Mouse (Mus musculus): ENCODE data around the gene Rsph3a.

Gene Rsph3a

DNA sequence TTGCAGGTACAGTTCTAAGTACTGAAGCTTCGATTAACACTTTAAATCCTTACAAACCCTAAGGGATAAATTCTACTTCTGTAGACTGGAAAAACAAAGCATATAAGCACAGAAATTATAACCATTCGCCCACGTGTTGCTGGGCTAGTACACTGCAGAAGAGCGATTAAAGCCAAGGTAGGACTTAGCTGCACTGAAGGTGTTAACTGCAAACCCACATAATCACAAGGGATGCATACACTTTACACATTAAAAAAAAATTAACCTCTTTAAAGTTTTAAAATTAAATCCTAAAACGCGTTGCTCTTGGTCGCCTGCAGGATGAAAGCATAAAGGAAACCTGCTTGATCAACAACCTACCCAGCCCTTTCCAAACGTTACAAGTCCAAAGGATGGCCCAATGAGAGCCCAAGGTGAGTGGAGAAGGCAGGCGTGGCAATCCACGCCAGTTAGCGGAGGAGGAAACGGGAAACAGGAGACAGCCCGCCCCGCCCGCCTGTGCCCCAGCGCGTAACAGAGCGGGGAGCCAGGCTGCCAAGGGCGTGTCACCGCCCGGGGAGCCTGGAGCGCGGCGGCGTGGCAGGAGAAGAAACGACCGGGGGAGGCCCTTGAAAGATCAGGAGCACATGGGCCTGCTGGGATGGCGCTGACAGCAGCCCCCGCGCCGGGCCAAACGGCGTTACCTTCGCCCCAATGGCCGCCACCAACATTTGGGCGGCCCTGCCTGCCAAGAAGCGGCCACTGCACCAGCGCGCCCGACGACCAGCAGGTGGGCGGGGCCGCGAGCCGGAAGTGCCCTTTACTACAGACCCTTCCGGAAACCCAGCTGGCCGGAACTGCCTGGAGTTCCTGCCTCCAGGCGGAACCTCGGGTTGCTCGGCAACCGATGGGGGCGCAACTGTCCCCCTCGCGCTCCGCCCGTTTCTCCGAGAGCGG lies at the start of gene Rsph3a:
Rsph3a (plus strand) TSS at position 498 of the 936 bp plus-strand sequence.
- peak; percentile 75 for DNase-seq (ENCODE audit: low spot score)

DNA sequence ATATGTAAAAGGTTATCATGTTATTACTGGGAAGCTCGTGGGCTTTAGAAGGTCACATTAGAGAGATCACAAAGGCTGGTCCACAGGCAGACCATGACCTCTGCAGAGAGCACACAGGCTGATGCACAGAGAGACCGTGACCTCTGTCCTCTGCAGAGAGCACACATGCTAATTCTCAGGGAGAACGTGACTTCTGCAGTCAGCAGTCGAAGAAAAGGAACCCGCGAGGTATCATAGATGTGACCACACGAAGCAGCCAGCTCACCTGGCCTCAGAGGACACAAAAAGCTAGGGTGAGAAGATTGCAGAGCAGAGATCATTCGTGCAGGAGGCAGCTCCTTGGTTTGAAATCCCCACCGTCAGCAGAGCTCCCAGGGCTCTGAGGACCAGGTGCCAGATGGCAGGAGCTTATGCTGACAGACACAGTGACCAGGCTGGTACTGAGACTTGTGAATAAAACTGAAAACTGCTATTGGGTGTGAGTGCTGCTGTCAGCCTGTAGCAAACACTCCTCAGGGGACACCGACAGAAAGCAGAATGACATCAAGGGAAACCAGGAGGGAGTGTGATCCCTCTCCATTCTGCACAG lies 49.3 kb upstream of the Rsph3a start:
- DNase-seq (ENCODE audit: low spot score), result no peak

DNA sequence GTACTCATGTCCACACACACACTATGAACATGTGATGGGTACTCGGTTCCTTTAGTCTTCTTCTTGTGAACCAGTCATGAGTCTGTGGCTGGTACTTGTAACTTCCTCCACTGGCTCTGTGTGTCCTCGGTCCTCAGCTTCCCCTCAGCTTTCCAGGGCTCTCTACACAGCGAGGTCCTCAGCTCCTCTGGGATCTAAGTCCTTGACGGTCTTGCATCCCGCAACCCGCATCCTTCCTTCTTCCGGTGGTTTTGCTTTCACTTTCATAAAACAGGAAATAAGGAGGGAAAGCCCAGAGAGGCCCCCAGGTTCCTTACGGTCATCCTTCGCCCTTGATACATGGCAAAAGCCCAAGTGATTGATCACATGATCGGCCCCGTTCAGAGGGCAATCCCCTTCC lies 48.3 kb upstream of the Rsph3a start:
- no peak for DNase-seq (ENCODE audit: low spot score)

DNA sequence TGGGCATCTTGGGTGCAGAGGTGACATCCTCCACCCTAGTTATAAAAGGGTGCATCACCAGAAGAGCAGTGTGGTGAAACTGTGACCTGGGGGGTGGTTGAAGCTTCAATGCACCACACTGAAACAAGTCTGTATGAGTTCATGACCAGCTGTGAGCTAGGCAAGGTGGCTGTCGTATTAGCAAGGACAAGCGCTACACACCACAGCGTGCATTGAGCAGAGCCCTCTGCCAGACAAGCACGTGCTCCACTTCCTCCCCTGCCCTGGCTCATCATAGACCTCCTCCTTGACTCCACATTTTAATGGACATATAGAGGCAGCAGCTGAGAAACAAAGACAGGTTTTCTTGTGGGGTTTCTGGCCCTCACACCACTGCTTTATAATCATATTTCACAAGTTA lies 47.7 kb upstream of the Rsph3a start:
- DNase-seq (ENCODE audit: low spot score), result no peak

DNA sequence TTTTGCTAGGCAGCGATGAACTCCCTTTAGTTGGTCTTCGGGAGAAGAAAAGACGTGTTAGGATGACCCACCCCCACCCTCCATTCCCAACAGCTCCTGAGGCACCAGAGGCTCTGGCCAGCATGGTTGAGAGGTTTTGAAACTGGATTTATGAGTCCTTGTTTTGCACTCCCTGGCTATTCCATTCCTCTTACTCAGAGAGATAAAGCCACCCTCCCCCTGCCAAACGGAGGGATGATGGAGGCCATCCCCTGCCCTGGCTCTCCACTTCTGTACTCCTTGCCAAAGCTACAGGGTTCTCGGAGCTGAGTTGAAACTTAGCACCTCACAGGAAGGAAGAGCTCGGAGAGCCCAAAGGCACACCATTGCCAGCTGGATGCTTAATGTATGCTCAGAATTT lies 46.2 kb upstream of the Rsph3a start:
- peak; percentile 39 for DNase-seq (ENCODE audit: low spot score)

DNA sequence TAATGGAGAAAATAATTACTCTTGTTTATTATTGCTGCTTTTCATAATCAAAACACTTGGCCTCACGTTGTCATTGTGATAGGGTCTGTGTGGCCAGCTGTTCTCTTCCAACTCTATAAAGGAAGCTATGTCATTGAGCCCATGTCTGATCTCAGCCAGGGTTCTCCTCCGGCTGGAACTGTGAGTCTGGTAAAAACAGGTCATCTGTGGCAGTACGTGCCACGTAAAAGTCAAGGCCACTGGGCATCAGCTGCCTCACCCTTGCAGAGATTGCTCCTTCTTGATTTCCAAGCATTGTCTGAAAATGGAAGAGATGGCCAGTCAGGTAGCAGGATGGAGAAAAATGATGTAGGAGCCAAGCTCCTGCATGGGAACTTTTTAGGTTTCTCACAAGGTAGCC lies 45.5 kb upstream of the Rsph3a start:
- no peak for DNase-seq (ENCODE audit: low spot score)

DNA sequence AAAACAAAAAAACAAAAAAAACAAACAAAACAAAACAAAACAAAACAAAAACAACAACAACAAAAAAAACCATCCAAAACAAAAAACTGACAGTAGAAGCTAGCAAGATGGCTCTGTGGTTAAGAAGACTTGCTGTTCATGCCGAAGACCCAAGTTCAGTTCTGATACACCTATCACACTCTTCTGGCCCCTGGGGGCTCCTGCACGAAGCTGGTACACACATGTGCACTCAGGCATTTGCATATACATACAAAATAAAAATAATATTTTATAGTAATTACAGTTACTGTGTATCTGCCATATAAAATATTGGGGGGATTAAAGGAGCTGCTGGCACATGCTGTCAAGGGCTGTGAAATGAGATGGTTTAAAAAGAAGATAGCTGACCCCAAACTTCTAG lies 43.9 kb upstream of the Rsph3a start:
- no peak for DNase-seq (ENCODE audit: low spot score)

DNA sequence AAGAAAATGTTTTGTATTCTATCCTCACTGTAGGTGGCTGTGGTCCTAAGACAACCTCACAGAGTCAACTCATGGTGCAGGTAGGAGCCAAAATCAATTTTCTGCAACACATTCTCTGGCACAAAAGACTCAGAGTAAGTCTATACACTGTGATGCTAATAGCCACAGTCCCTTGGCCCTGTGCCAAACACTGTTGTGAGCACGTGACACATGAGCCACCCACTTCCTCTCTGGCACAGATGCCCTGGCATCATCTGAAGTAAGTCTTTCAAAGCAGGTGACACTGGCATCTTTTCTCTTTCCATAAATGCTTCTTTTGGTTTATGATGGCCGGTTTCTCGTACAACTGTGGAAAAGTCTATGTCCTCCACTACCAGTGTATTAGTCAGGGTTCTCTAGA lies 43.1 kb upstream of the Rsph3a start:
- no peak for DNase-seq (ENCODE audit: low spot score)

DNA sequence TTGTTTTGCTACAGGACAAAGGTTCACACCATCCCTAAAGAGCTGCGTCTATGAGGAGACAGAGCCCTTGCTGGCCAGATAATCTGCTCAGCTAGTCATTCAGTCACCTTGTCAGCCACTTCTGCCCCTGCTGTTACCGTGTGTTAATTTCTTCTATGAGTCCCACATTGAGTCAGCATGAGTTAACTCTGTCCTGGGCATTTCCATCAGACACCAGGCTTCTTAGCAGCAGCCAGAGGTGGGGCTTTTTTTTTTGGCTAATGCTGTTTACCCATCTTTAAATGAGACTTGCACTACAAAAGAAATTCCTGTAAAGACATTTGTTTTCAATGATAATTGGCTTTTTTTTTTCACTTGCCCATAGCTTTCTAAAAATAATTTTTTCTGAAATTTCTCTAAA lies 40.4 kb upstream of the Rsph3a start:
- no peak for DNase-seq (ENCODE audit: low spot score)

DNA sequence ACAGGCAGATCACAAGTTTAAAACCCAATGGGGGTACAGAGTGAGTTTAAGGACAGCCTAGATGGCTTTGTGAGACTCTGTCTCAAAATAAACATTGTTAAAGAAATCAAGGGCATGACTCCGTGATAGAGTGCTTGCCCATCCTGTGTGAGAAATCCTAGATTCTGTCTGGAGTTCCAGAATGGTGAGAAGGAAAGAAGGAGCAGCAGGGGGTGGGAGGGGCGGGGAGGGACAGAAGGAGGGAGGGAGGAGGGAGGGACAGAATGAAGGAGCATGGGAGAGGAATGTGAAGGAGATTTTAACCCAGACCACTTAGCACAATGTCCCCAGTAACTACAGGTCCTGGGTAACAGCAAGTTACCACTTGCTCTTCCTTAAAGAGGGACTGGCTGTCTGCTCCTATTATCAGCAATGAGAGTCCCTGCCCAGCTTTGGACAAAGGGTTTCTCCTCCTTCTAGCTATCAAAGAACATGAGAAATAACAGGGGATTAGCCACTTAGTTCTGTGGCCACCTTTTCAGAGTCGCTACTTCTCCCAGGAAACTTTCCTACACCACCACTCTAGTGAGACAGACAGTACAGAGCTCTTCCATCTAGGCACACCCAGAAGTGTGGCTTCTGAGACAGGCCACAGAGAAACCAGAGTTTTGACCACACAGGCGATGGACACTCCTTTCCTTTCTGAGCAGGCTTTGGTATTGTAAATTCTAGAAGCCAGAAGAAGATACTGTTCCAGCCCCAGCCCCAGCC lies 39.3 kb upstream of the Rsph3a start:
- no peak for DNase-seq (ENCODE audit: low spot score)

DNA sequence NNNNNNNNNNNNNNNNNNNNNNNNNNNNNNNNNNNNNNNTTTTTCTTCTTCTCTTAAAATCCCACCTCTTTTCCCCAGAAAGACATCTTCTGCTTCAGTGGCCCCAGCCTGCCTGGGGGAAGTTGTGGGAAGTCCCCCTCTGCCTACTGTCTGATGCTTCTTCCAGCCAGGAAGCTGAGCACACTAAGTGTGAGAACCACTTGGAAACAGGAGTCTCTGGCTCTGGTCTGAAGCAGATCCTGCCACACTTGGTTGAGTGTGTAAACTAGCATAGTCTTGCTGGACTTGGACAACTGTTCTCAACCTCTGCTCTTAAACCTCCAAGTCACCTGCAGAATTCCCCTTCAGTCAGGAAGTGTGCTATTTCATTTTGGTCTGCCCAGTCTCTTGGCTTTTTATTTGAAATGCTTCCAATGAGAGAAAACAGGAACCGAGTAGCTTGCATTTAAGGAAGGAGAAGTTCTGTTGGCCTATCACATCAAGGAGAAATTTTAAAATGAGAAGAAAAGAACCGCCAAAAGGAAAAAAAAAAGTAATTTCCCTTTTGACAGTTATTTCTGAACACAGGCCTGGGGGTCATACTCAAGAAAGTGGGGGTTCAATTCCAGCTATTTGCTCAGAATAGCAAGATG lies 30.7 kb upstream of the Rsph3a start:
- DNase-seq (ENCODE audit: low spot score), result no peak

DNA sequence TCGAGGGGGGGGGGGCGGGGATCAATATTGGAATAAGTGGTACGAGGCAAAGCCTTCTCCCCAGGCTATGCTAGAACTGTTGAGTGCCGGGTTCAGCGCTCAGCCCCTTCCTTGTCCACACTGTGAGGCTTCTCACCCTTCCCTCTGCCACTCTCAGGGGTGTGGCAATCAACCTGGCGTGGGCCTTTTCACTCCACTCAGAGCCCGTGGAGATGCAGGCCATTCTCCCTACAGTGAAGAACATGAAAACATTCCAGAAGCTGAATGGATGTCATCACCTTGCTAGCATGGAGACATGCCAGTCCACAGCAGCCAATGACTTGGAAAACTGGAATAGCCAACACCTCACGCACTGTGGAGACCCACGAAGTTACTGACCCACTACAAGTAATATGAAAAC lies 29.6 kb upstream of the Rsph3a start:
- no peak for DNase-seq (ENCODE audit: low spot score)

DNA sequence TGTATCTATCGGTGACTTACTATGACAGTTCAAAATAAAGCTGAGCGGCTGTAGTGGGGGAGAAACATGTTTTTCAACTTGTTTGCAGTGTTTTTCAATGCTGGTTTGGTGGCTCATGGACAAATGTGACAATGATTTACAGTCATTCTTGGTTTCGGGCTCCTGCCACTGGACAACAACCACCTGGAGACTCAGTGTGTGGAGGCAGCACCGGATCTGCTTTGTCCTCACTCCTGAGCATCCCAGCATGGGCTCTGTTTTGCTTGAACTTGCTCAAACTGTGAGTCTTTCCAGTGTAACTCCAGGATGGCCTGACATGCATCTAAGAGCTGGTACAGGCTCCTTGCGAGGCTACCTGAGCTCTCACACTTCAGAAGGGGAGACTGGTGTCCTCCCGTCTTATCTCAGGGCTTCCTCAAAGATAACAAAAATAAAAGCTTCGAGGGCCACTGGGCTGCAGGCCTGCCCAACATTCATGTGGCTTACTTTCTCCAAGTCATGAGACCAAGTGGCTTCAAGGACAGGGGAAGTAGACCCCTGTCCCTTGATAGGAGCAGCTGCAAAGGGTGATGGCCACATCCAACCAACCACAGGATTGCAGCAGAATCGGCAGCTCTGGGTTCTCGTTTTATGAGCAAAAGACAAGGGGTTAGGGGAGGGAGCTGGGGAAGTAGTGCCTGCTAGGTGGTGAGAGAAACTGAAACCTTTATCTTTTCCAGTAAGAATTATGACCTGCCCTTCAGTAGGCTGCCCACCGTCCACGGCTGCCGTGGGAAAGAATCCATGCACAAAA lies 28.4 kb upstream of the Rsph3a start:
- DNase-seq (ENCODE audit: low spot score), result no peak

DNA sequence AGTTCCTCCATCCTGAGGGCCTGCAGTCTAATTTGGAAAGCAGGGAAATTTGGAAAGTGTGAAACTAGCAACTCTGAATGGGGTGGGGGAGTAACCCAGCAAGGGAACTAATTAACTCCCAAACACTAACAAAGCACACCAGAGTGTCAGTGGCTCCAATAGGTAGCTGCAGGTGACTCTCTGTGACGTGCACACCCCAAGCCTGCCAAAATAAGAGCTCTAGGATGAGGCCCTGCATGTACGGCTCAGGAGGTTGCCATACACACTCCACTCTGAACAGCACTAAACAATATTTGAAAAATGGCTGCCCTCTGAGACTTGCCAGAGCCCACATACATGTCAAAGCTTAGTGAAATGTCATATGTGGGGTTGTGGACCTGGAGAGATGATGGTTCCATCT lies 27.1 kb upstream of the Rsph3a start:
- DNase-seq (ENCODE audit: low spot score), result no peak

DNA sequence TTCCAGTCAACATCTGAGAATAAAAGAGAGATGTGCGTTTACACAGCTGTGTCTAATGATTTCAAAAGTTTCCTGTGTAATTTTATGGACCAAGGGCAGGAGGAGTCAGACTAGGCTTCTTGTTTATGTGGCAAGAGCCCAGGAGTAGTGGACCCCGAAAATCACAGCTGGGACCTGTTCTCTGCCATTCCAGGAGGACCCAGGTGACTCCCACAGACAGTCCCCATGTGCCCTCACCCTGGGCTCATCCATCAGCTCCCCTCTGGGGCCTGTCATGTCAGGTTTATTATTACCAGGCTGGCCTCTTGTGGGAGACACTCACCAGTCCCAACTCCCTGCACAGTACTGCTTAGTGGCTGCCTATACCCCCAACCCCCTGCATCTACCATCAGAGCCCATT lies 26.2 kb upstream of the Rsph3a start:
- no peak for DNase-seq (ENCODE audit: low spot score)

DNA sequence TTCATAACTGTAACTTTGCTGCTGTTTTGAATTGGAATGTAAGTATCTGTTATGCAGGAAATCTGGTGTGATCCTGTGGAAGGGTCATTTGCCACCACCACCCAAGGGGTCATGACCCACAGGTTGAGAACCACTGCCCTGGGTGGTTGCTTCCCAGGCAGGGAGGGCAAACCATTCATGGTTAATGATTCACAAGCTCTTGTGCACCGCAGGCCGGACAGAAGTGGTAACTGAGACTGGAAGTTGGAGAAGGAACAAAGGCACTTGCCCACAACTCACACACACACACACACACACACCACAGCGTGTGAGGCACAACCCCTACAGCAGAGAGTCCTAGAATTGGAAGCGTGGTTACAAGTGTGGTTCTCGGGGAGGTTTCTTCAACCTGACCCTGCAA lies 22.9 kb upstream of the Rsph3a start:
- DNase-seq (ENCODE audit: low spot score), result no peak

DNA sequence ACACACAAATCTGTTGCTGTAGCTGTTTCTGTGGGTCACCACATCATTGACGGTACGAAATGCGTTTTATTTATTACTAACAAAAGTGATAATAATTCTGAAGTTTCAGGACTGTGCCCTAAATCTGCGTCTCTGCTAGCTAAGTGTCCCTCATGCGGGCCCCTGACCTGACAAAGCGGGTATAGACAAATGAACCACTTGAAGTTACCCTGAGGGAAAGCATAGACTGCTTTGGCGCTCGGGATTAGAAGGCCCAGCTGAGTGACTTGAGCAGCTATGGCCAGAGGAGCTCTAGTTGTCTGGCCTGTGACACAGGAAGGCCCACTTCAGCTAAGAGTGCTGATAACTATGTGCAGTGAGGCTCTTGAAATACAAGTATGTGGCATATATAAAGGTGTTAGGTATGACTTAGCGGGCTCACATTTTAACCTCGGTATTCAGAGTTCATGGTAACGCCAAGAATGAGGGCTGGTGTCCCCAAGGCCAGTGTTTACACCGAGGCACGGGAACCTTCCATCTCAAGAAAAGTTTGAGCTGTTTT lies 21.2 kb upstream of the Rsph3a start:
- no peak for DNase-seq (ENCODE audit: low spot score)

DNA sequence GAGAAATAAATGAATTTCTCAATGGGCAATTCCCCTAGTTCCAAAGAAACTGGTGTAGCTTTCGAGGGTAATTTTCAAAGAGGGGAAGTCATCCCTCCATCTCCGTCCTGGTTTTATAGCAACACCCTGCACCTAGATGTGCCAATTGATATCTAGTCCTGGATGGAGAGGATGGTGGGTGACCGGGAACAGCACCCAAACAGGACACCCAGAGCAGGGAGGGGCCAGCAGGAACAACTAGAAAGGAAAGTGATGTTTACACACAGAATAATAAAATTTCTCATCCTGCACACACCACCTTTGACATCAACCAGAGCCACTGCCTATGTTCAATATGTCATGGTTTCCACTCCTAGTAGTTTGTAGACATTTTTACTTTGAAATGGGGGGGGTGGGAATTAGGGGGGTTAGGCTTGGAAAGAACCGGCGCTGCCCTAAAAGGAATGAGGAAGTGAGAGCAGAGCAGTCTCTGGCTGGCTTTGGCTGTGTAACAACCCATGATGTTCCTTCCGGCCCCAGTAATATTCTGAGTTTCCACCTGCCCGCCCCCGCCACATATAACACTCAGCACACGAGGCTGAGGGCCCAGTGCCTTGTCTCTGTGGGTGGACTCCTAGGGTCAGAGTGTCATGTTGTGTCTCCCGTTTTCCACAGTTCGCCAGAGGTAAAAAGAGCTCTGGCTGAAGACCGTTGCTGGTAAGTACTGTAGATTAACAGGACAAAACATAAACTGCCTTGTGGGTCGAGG lies 19.8 kb upstream of the Rsph3a start, which contains the start of gene Tagap:
Tagap (plus strand) TSS at position 588 of the 748 bp plus-strand sequence.
- DNase-seq (ENCODE audit: low spot score), result no peak

DNA sequence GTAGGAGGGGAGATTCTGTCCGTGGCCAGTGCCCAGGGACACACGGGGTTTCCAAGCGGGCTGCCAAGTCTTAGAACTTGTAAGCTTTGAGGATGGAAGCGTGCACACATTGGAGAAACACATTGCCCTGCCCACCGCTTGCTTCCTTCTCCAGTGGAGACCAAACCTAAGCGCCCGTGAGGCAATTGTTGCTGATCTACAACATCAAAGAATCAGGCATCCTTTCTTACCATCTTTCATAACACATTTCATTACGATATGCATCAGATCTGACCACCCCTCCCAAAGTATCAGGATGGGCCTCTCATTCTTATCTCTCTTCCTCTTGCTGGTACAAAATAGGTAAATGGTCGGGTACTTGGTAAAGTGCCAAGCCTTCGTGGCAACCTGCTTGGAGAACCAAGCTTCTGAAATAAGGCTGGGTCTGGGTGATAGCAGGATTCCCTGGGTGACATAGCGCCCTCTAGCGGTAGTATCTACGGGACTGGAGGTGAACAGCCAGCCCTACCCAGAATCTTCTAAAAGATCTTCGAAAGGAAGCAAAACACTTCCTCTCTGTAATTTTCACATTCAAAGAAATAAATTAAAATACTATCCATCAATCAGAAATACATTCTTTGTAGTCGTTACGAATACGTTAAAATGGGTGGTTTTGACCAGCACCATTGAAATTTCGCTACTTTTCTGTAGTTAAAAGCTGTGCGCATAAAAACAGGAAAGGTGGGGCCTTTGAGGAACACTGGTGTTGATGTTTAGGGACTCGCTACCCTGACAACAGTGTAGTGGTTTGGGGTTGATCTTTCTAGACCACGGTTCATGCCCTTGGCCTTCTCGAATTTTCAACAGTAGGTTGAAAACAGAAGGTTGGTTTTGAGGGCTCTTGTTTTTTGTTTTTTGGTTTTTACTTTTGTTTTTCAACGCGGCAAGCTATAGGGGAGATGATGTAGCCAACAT lies 17.6 kb upstream of the Rsph3a start:
- peak; percentile 77 for DNase-seq (ENCODE audit: low spot score)
